Mouse (Mus musculus) retina, adult 2 months (tissue): Measurements from ENCODE around the gene Hirip3.

Experiments used
- DNase-seq: peaks from one replicate; pipeline ENCODE4 v3.0.0-alpha.2; 2012; ENCODE audit warnings: low read depth, low spot score

The Hirip3 gene

DNA sequence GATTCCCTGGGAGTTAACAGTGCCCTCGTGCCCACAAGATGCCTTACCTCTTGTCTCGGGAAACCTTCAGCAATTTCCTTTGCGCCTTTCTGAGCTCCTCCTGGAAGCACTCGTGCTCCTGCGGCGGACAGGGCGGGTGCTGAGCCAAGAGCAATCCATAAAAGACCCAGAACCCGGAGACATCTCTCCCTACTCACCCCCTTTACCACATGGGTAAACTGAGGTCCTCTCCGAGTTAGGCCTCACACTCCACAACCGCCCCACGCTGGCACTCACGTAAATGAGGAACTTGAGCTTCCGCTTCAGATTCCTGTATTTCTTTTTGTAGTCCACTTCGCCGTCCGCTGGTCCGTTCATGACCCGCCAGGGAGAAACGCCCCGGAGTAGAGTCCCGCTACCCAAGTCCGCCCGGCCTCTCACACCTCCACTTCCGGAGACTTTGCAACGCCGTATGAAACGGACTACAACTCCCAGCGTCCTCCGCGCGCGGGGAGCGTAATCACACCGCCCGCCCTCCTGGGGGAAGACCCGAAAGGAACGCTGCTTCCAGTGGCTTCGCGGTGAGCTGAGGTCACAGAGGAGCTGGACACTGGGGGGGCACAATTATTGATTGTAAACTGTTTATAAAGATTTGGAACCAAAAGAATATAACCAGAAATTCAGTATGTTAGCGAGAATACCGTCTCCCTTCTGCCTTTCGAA, at the start of gene Hirip3:
TSS of gene Hirip3 (plus strand) at position 544 of the 702 bp plus-strand sequence.
- DNase-seq, result peak; percentile 87

GRCm38 (mm10) chr7:126815726-126816222, 46.0 kb upstream of the Hirip3 start:
- DNase-seq, result no peak

DNA sequence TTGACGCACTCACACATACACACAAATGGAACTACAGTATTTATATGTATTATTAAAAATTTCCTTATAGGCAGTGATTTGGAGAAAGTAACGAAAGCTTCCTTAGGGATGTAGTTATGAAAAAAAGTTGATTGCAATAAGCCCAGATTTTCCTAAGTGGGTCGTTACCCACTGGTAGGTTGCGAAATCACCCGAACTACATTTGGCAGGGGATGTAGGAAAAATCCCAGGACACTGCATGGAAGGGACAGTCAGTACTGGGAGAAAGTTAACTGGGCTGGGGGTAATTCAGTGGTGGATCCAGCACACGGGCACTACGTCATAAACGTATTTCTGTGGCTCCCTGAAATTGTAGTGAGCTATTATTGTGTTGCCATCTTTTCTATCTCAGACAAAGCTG, 45.3 kb upstream of the Hirip3 start:
- DNase-seq, result no peak

DNA sequence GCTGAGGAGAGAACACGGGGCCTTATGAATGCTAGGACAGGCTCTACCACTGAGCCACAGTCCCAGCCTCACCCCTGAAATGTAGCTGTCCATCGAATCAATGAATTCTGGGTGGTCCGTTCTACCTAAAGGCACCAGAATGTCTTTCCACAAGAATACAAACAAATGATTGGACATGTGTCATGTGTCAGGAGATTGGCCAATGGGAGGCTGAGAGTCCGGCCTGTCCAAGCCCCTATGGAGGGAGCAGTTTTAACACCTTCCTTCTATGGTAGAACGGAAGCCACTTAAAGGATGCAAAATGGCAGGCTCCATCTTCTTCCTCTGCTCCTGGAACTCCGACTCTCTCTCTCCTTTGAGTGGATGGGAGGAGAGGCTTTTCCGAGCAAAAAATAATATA, 44.2 kb upstream of the Hirip3 start:
- DNase-seq, result no peak

GRCm38 (mm10) chr7:126818818-126819217, 43.0 kb upstream of the Hirip3 start:
- DNase-seq, result no peak

GRCm38 (mm10) chr7:126821835-126822511, 39.8 kb upstream of the Hirip3 start:
- DNase-seq, result peak; percentile 83

DNA sequence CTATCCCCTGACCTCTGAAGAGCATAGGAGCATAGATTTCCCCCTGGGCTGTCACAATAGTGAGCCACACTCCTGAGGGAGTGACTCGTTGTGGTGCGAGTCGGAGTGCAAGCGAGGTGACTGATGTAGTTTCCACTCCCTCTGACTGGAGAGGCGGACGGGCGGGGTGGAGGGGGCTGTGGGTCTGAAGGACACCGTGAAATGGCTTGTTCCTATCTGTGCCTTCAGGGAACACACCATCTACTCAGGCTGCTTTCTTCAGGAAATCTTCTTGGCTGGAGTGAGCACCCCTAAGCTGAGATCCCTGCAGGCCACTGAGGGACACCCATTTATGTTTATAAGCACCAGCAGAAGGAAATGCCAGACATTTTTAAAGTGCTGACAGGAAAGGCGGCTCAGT, 39.0 kb upstream of the Hirip3 start:
- DNase-seq, result no peak

DNA sequence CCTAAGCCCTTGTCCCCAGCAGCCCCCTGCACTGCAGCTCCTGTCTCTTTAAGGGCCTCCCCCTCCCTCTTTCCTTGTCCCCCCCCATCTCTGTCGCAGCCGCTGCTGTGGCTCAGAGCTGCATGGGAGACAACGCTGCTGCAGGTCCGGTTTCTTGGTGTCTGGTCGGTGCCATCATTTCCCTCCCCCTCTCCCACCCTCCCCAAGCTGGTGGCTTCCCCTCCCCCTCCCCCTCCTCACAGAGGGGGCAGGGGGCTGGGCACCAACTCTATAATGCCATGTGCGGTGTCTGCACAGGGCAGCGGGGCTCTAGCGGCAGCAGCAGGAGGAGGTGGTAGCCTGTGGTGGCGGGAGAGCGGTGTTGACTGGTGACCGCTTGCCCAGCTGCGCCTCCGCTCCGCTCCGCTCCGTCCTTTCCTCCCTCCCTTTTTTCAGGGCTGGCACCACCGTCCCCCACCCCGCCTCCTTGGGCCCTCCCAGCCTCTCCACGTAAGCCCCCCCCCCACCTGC, 38.5 kb upstream of the Hirip3 start:
- peak; percentile 69 for DNase-seq

DNA sequence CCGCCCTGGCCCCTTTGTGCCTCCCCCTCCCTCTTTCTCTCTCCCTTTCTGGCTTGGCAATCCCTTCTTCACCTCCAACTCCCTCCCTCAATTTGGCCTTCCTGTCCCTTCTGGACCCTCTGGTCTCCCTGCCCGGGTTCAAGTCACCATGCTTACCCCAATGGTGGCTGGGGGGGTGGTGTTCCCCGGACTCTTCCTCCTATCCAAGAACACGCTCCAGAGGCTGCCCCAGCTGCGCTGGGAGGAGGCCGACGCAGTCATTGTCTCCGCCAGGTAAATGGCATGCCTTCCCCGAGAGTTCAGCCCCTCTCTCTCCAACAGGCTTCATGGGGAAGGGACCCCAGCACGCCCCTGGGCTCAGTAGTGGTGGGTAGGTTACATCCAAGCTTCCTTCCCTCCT, 37.8 kb upstream of the Hirip3 start:
- DNase-seq, result no peak

DNA sequence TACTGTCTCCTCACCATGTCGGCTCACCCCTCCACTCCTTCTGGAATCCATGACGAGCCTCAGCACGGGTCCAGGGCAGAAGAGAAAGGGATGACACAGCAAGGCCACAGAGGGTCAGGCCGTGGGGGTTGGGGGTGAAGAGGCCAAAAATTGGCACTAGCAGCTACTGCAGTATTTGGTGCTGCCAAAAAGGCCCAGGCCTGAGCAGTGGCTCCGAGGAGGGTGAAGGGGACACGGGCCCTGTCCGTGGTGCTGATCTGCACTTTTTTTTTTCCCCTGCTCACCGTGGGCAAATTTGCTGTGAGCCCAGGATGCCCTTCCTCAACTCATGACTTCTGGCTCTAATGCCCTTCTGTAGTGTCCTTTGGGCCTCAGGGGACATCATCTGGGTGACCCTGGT, 36.4 kb upstream of the Hirip3 start:
- DNase-seq, result no peak

DNA sequence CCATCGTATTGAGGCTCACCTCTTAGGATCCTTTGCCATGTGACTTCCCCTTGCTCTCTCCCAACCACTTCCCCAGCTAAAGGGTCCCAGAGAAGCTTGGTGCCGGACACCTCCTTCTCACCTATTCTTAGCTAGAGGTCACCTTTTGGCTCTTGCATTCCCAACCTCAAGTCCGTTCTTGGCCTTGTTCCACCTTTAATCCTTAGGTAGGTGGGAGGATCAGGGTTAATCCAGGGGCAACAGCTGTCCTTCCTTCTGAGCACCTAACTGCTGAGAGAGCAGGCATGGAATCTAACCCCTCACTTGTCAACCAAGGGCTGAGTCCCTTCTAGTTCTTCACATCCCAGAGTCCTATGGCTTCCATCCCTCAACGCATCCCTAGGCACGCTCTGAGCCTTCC, 35.8 kb upstream of the Hirip3 start:
- peak; percentile 95 for DNase-seq

GRCm38 (mm10) chr7:126831539-126831938, 30.2 kb upstream of the Hirip3 start, which contains the start of gene 4930451I11Rik:
Gene 4930451I11Rik, minus strand, starts transcription at chr7:126831639.
- DNase-seq, result no peak

DNA sequence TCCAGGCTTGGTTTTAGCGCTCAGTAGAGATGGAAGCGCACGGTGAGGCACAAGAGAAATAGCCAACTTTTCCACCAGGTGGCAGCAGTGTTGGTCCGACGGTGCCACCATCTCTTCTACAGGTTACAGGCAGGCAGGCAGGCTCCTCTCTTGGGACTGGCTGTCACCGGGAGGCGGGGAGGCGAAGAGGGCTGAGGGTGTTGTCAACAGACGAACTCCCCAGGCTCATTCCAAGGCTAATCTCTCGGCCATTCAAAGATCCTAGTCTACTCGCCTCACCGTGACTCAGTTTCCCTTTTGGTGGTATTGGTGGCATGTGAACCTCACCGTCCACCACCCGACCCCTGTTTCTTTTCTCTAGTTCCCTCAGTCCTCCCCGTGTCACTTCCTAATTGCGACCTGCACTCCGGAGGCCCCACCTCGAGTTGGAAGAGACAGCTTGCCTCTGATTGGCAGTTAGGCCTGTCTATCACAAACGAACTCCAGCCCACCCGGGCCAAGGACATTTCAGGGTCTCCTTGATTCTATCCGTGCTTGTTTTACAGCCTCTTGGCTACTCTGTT, 29.7 kb upstream of the Hirip3 start:
- DNase-seq, result peak; percentile 65

- DNase-seq, result no peak
These were observed 28.5 kb upstream of the Hirip3 start for GRCm38 (mm10) chr7:126833294-126833693.

- no peak for DNase-seq
These were observed 18.5 kb upstream of the Hirip3 start for GRCm38 (mm10) chr7:126843276-126843675.

- no peak for DNase-seq
These were observed 16.3 kb upstream of the Hirip3 start for GRCm38 (mm10) chr7:126845516-126845915.

- DNase-seq, result no peak
These were observed 14.7 kb upstream of the Hirip3 start, which contains the start of gene Doc2a for GRCm38 (mm10) chr7:126847116-126847420. Gene Doc2a, plus strand, starts transcription at chr7:126847416.

- no peak for DNase-seq
These were observed 14.1 kb upstream of the Hirip3 start for GRCm38 (mm10) chr7:126847421-126848398.

DNA sequence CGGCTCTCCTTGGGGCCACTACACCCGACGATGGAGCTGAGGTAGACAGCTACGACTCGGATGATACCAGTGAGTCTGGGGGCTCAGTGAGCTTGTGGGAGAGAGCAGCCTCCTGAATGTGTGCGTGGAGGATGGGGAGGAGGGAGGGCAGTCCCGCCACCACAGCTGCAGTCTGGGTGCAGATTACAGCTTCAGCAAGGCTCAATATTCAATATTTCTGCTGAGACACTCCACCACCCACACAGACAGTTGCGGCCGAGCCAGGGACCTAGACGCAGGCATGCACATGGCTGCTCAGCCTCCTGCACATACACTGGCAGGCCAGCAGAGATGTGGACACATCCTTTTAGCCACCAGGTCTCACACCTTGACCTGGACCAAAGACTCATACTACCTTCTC, 13.0 kb upstream of the Hirip3 start:
- DNase-seq, result no peak

GRCm38 (mm10) chr7:126850161-126850560, 11.6 kb upstream of the Hirip3 start:
- DNase-seq, result no peak

DNA sequence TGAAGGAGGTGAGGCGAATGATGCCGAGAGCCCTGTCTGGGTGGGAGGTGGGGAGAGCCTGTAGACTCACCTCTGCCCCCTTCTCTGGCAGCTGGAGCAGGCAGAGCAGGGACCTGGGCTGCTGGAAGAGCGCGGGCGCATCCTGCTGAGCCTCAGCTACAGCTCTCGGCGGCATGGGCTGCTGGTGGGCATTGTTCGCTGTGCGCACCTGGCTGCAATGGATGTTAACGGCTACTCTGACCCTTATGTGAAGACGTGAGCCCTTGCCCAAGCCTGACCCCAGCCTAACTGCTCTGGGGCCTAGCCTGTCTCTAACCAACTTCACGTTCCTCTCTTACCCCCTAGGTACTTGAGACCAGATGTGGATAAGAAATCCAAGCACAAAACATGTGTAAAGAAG, 10.6 kb upstream of the Hirip3 start:
- DNase-seq, result no peak
